Mouse (Mus musculus) cerebellum, adult 11 months (tissue): ENCODE measurements around the gene Cdadc1.
"Not testable (repeated sequence)": the region's sequence is repeated elsewhere in the genome, so short reads cannot be mapped to it uniquely, and the experiment has no call there.

Experiments
- DNase-seq: peaks from one replicate; pipeline ENCODE4 v3.0.0; 2022

Gene Cdadc1

GRCm38 (mm10) chr14:59597398-59598259, at the start of gene Cdadc1:
Gene Cdadc1, minus strand, starts transcription at chr14:59597959.
- DNase-seq = peak; percentile 94

GRCm38 (mm10) chr14:59646826-59647697, 49.3 kb upstream of the Cdadc1 start:
- DNase-seq = no peak

DNA sequence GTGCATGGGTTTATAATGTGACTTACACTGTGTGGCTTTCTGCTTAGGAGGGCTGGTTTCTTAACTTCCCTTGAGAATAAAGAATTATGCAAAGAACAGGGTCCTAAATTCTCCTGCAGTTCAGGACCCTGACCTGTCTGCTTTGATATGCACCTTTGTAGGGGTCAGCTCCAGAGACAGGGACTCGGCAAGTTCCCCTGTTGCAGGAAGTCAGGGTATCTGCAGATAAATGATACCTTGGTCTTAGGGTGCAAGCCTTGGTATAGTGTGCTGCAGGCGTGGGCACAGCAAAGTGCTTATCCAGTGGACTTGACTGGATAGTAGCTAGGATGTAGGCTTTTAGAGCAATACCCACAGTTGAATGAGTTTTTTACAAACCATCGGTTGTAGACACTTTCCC, 47.1 kb upstream of the Cdadc1 start:
- no peak for DNase-seq

- DNase-seq = no peak
Observed at GRCm38 (mm10) chr14:59644166-59644565, 46.4 kb upstream of the Cdadc1 start.

GRCm38 (mm10) chr14:59643582-59643981, 45.8 kb upstream of the Cdadc1 start:
- DNase-seq = no peak

GRCm38 (mm10) chr14:59641856-59642255, 44.1 kb upstream of the Cdadc1 start:
- no peak for DNase-seq

GRCm38 (mm10) chr14:59638906-59639703, 41.3 kb upstream of the Cdadc1 start:
- no peak for DNase-seq

GRCm38 (mm10) chr14:59633988-59634387, 36.2 kb upstream of the Cdadc1 start:
- DNase-seq = no peak

DNA sequence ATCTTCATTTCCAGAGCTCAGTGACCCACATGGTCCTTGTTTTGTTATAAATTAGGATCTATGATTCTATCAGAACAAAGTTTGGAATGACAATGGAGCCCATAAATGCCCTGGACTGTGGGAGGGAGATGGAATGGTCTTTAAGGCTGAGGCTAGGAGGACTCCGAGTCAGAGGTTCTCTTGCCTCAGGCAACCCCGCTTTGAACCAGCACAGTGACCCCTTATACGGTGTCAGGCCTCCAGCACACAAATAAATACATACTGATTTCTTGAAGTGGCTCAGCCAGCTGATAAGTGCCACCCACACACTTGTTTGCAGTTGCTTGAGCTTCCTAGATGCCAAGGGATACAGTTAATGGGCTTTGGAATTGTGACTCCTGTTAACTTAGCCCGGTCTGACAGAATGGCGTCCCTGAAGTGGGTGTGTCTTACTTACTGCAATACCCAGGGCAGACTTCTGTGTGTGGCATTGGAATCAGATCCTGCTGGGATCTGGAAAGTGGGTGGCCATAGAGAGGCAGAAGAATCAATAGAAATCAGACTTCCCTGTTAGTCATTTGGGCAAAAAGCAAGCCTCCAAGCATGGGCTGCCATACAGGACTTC, 35.6 kb upstream of the Cdadc1 start:
- no peak for DNase-seq

- no peak for DNase-seq
Observed at GRCm38 (mm10) chr14:59632067-59632466, 34.3 kb upstream of the Cdadc1 start.

GRCm38 (mm10) chr14:59630096-59630495, 32.3 kb upstream of the Cdadc1 start:
- DNase-seq = no peak

DNA sequence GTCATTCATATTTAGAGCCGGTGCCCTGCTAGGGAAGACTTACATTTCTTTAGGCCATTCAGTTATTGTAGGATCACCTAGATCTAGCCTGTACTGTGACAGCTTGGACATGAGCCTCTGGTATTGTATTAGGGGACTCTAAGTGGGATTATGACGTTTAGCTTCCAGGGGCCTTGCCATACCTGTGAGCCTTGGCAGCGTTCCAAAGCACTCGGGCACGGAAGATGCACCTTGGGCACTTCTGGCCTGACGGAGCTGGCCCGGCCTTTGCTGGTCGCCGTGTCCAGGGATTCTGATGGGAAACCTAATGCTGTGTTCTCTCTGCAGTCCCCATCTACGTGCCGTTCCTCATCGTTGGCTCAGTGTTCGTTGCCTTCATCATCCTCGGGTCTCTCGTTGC, 31.5 kb upstream of the Cdadc1 start:
- no peak for DNase-seq

GRCm38 (mm10) chr14:59627823-59628222, 30.1 kb upstream of the Cdadc1 start:
- no peak for DNase-seq

DNA sequence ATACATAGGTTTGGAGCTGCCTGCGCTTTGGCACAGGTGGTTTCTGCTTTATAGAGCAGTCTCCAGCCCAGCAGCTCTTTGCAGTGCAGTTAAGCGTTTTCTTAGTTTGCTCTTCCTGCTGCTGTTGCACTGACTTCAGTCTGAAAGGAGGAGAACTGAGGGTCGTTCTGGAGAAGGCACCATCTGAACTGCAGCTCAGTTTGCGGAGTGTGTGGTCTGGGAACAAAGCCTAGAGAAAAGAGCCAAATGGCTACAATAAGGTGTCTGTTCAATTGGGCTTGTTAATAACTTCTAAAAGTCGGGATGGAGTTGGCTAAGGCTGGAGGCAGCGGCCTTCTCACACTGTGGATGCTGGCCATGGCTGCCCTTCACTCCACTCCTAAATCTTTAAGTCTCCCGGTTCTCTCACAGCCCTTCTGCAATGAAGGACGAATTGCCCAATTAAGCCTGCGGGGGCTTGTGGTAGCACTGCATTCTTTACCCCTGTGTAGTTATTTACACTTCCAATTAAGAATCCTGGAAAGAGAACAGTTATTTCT, 29.5 kb upstream of the Cdadc1 start:
- DNase-seq = no peak

- DNase-seq = no peak
Observed at GRCm38 (mm10) chr14:59626711-59627110, 29.0 kb upstream of the Cdadc1 start.

DNA sequence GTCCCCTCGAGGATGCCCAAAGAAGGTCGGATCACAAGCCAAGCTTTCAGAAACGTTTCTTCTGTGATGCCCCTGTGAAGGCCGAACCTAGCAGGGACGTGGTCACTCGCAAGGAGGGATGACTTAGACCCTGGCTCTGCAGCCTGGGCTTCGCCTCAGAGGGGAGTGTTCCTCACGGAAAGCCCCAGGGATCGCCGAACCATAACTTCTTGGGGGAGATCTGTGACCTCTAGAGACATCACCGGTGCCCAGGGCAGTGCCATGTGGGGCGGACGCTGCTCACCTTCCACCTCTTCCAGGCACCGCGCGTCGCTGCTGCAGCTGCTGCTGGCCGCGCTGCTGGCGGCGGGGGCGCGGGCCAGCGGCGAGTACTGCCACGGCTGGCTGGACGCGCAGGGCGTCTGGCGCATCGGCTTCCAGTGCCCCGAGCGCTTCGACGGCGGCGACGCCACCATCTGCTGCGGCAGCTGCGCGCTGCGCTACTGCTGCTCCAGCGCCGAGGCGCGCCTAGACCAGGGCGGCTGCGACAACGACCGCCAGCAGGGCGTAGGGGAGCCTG, 28.1 kb upstream of the Cdadc1 start:
- DNase-seq = no peak

- no peak for DNase-seq
Observed at GRCm38 (mm10) chr14:59625158-59625805, 27.5 kb upstream of the Cdadc1 start, which contains the start of gene Shisa2. Gene Shisa2, plus strand, starts transcription at chr14:59625308.

DNA sequence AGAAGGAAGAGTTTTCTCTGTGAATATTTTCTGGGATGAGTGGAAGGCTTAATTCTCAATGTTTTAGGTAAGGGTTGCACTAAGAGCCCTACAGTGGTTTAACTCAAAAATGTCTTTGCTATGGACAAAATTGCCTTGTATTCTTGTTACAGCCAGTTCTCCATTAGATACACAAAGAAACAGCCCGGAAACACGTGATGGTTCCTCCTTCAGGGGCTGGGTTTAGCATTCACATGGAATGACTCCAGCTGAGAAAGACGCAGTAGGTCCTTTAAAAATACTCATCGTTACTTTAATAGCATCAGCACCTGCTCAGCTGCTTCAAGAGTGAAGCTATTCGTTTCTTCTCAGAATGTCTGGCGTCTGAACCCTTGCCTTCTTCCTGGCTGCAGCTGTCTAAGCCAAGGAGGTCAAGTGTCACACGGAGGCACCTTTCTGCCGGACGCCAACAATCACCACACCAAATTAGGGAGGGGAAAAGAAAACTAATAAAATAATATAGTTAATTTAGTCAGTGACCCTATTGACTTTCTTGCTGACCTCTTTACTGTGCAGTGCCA, 26.6 kb upstream of the Cdadc1 start:
- DNase-seq = no peak

- no peak for DNase-seq
Observed at GRCm38 (mm10) chr14:59616802-59617201, 19.0 kb upstream of the Cdadc1 start.

DNA sequence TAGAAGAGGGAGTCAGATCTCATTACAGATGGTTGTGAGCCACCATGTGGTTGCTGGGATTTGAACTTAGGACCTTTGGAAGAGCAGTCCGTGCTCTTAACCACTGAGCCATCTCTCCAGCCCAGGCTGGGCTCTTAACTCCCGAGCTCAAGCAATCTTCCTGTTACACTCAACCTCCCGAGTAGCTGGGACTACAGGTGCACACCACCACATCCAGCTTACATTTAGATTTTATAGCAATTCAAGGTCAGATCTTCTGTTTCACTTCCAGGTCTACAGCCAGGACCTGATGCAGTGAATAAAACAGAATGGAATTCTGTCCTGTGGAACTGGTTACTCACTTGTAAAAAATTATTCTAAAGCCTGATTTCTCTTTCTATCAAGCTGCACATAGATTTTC, 16.4 kb upstream of the Cdadc1 start:
- not testable (repeated sequence) for DNase-seq
